Mouse (Mus musculus): ENCODE measurements around the gene Rora.

Gene Rora

GRCm38 (mm10) chr9:69297766-69298375 lies 644.3 kb downstream of the Rora start:
- DNase-seq = no peak

- no peak for DNase-seq
Observed at GRCm38 (mm10) chr9:69298566-69299335, 645.2 kb downstream of the Rora start.

- no peak for DNase-seq
Observed at GRCm38 (mm10) chr9:69299484-69299883, 645.9 kb downstream of the Rora start.

- DNase-seq = no peak
Observed at GRCm38 (mm10) chr9:69300296-69300695, 646.7 kb downstream of the Rora start.

GRCm38 (mm10) chr9:69301445-69301844 lies 647.9 kb downstream of the Rora start:
- DNase-seq = peak; percentile 48

GRCm38 (mm10) chr9:69301955-69302354 lies 648.4 kb downstream of the Rora start:
- no peak for DNase-seq

- DNase-seq = no peak
Observed at GRCm38 (mm10) chr9:69302846-69303245, 649.3 kb downstream of the Rora start.

GRCm38 (mm10) chr9:69303346-69303944 lies 649.9 kb downstream of the Rora start:
- DNase-seq = no peak

- DNase-seq = no peak
Observed at GRCm38 (mm10) chr9:69303962-69304361, 650.4 kb downstream of the Rora start.

- DNase-seq = no peak
Observed at GRCm38 (mm10) chr9:69304492-69304891, 650.9 kb downstream of the Rora start.

GRCm38 (mm10) chr9:69304991-69305390 lies 651.4 kb downstream of the Rora start:
- DNase-seq = no peak

GRCm38 (mm10) chr9:69306734-69307528 lies 653.3 kb downstream of the Rora start:
- DNase-seq = no peak

- no peak for DNase-seq
Observed at GRCm38 (mm10) chr9:69307974-69308373, 654.4 kb downstream of the Rora start.

GRCm38 (mm10) chr9:69310524-69310923 lies 656.9 kb downstream of the Rora start:
- no peak for DNase-seq

- DNase-seq = no peak
Observed at GRCm38 (mm10) chr9:69313297-69313696, 659.7 kb downstream of the Rora start.

GRCm38 (mm10) chr9:69314451-69315210 lies 661.0 kb downstream of the Rora start:
- no peak for DNase-seq

- no peak for DNase-seq
Observed at GRCm38 (mm10) chr9:69317527-69318115, 664.0 kb downstream of the Rora start.

- no peak for DNase-seq
Observed at GRCm38 (mm10) chr9:69319434-69319833, 665.8 kb downstream of the Rora start.

GRCm38 (mm10) chr9:69319913-69320634 lies 666.5 kb downstream of the Rora start:
- no peak for DNase-seq

- DNase-seq = no peak
Observed at GRCm38 (mm10) chr9:69320635-69321027, 667.0 kb downstream of the Rora start.

- DNase-seq = no peak
Observed at GRCm38 (mm10) chr9:69321956-69322355, 668.4 kb downstream of the Rora start.
